Mouse (Mus musculus): ENCODE results near the gene Asphd2. TPM values are rescaled to one million over a fixed set of nuclear protein-coding genes. Genes with fewer than 3 reads are reported as not detected.

The Asphd2 gene
- polyA plus RNA-seq, 1 experiment from 2014 or later = 2.1 TPM

- no peaks in the 10 kb centered on the region for H3K9me3 ChIP-seq (replicated peaks)
- 13% methylated on average over 19 of the region's 19 CpGs for WGBS
- no peak overlapping the region for H3K27ac ChIP-seq
- H3K4me2 ChIP-seq = no peak overlapping the region
- no peak for ATAC-seq (replicated peaks; ENCODE audit: insufficient number of reproducible peaks, insufficient read depth, low FRiP score, low read depth)
- no peak overlapping the region for H3K4me3 ChIP-seq
- peaks cover 48% of the 10 kb centered on the region for H3K27me3 ChIP-seq
- H3K9ac ChIP-seq = no peak overlapping the region
- no peaks in the 10 kb centered on the region for H3K36me3 ChIP-seq
- peaks cover 9% of the 10 kb centered on the region for H3K4me1 ChIP-seq (replicated peaks)
Observed at GRCm38 (mm10) chr5:112411514-112412335, 17.1 kb upstream of the Asphd2 start.

- H3K4me1 ChIP-seq (replicated peaks) = peaks cover 11% of the 10 kb centered on the region
- no peak overlapping the region for H3K4me2 ChIP-seq
- H3K36me3 ChIP-seq = no peaks in the 10 kb centered on the region
- H3K27ac ChIP-seq = no peak overlapping the region
- H3K9ac ChIP-seq = no peak overlapping the region
- 35% methylated on average over 11 of the region's 11 CpGs for WGBS
- ATAC-seq (replicated peaks; ENCODE audit: insufficient number of reproducible peaks, insufficient read depth, low FRiP score, low read depth) = no peak
- H3K4me3 ChIP-seq = no peak overlapping the region
- peaks cover 43% of the 10 kb centered on the region for H3K27me3 ChIP-seq
- H3K9me3 ChIP-seq (replicated peaks) = no peaks in the 10 kb centered on the region
Observed at GRCm38 (mm10) chr5:112411072-112411471, 16.4 kb upstream of the Asphd2 start.

- ATAC-seq (replicated peaks; ENCODE audit: insufficient number of reproducible peaks, insufficient read depth, low FRiP score, low read depth) = no peak
- no peaks in the 10 kb centered on the region for H3K36me3 ChIP-seq
Observed at GRCm38 (mm10) chr5:112409274-112409673, 14.6 kb upstream of the Asphd2 start.

GRCm38 (mm10) chr5:112406017-112406416 lies 11.4 kb upstream of the Asphd2 start:
- peaks cover 5% of the 10 kb centered on the region for H3K4me1 ChIP-seq (replicated peaks)
- no peak overlapping the region for H3K4me2 ChIP-seq
- no peaks in the 10 kb centered on the region for H3K9me3 ChIP-seq (replicated peaks)
- H3K27ac ChIP-seq = no peak overlapping the region
- H3K9ac ChIP-seq = no peak overlapping the region
- no peaks in the 10 kb centered on the region for H3K36me3 ChIP-seq
- ATAC-seq (replicated peaks; ENCODE audit: insufficient number of reproducible peaks, insufficient read depth, low FRiP score, low read depth) = no peak
- no peak overlapping the region for H3K4me3 ChIP-seq
- peaks cover 27% of the 10 kb centered on the region for H3K27me3 ChIP-seq
- 11% methylated on average over 3 of the region's 3 CpGs for WGBS

More at GRCm38 (mm10) chr5:112409274-112409673, 14.6 kb upstream of the Asphd2 start:
- H3K27ac ChIP-seq = no peak overlapping the region
- no peak overlapping the region for H3K4me2 ChIP-seq
- no peak overlapping the region for H3K9ac ChIP-seq
- H3K9me3 ChIP-seq (replicated peaks) = no peaks in the 10 kb centered on the region
- H3K27me3 ChIP-seq = peaks cover 46% of the 10 kb centered on the region
- peaks cover 14% of the 10 kb centered on the region for H3K4me1 ChIP-seq (replicated peaks)
- 46% methylated on average over 5 of the region's 5 CpGs for WGBS
- no peak overlapping the region for H3K4me3 ChIP-seq

GRCm38 (mm10) chr5:112402437-112402836 lies 7.8 kb upstream of the Asphd2 start:
- Histone ChIP-seq H3K4me3 (no peak overlapping the region), H3K27me3 (peaks cover 15% of the 10 kb centered on the region; the same call in 1 of the 2 replicates), H3K27ac (no peak overlapping the region), H3K9me3 (replicated peaks) (no peaks in the 10 kb centered on the region), H3K36me3 (no peaks in the 10 kb centered on the region), H3K4me2 (no peak overlapping the region), H3K4me1 (replicated peaks) (peaks cover 5% of the 10 kb centered on the region), H3K9ac (no peak overlapping the region)
- 55% methylated on average over 3 of the region's 3 CpGs for WGBS
- no peak for ATAC-seq (replicated peaks; ENCODE audit: insufficient number of reproducible peaks, insufficient read depth, low FRiP score, low read depth)

- Histone ChIP-seq H3K9me3 (replicated peaks) (no peaks in the 10 kb centered on the region), H3K27ac (no peak overlapping the region), H3K27me3 (peaks cover 38% of the 10 kb centered on the region), H3K36me3 (no peaks in the 10 kb centered on the region), H3K4me1 (replicated peaks) (peaks cover 6% of the 10 kb centered on the region), H3K9ac (no peak overlapping the region), H3K4me3 (no peak overlapping the region), H3K4me2 (no peak overlapping the region)
- WGBS = 57% methylated on average over 10 of the region's 10 CpGs
- no peak for ATAC-seq (replicated peaks; ENCODE audit: insufficient number of reproducible peaks, insufficient read depth, low FRiP score, low read depth)
Observed at GRCm38 (mm10) chr5:112399284-112399683, 4.6 kb upstream of the Asphd2 start.

- Histone ChIP-seq H3K4me1 (replicated peaks) (peaks cover 8% of the 10 kb centered on the region), H3K27ac (no peak overlapping the region), H3K9me3 (replicated peaks) (no peaks in the 10 kb centered on the region), H3K36me3 (no peaks in the 10 kb centered on the region), H3K4me3 (no peak overlapping the region), H3K27me3 (peaks cover 70% of the 10 kb centered on the region), H3K4me2 (no peak overlapping the region), H3K9ac (no peak overlapping the region)
- WGBS = 70% methylated on average over 18 of the region's 18 CpGs
- ATAC-seq (replicated peaks; ENCODE audit: insufficient number of reproducible peaks, insufficient read depth, low FRiP score, low read depth) = no peak
Observed at GRCm38 (mm10) chr5:112396066-112396465, 1.4 kb upstream of the Asphd2 start.

GRCm38 (mm10) chr5:112394415-112394763 lies 277 bp downstream of the Asphd2 start:
- Histone ChIP-seq H3K4me2 (peak overlapping the region; percentile 90), H3K4me1 (replicated peaks) (peaks cover 8% of the 10 kb centered on the region), H3K36me3 (no peaks in the 10 kb centered on the region), H3K4me3 (peak overlapping the region; percentile 60), H3K27ac (no peak overlapping the region), H3K9ac (peak overlapping the region; percentile 54), H3K9me3 (replicated peaks) (no peaks in the 10 kb centered on the region), H3K27me3 (peaks cover 78% of the 10 kb centered on the region)
- 0 out of 2 replicates have a peak, but pooled peaks have one; percentile 12 for ATAC-seq (replicated peaks; ENCODE audit: insufficient number of reproducible peaks, insufficient read depth, low FRiP score, low read depth)
- 1% methylated on average over 28 of the region's 28 CpGs for WGBS

GRCm38 (mm10) chr5:112393741-112394414 lies 788 bp downstream of the Asphd2 start:
- WGBS = 10% methylated on average over 18 of the region's 18 CpGs
- Histone ChIP-seq H3K9ac (no peak overlapping the region), H3K9me3 (replicated peaks) (no peaks in the 10 kb centered on the region), H3K4me1 (replicated peaks) (peaks cover 8% of the 10 kb centered on the region), H3K36me3 (no peaks in the 10 kb centered on the region), H3K4me3 (peak overlapping the region; percentile 60), H3K4me2 (peak overlapping the region; percentile 90), H3K27me3 (peaks cover 84% of the 10 kb centered on the region), H3K27ac (no peak overlapping the region)
- ATAC-seq (replicated peaks; ENCODE audit: insufficient number of reproducible peaks, insufficient read depth, low FRiP score, low read depth) = no peak

GRCm38 (mm10) chr5:112391676-112392323 lies 2.9 kb downstream of the Asphd2 start:
- peaks cover 8% of the 10 kb centered on the region for H3K4me1 ChIP-seq (replicated peaks)
- H3K27me3 ChIP-seq = peaks cover 78% of the 10 kb centered on the region
- no peak overlapping the region for H3K4me3 ChIP-seq
- H3K36me3 ChIP-seq = no peaks in the 10 kb centered on the region
- no peak overlapping the region for H3K27ac ChIP-seq
- no peaks in the 10 kb centered on the region for H3K9me3 ChIP-seq (replicated peaks)
- ATAC-seq (replicated peaks; ENCODE audit: insufficient number of reproducible peaks, insufficient read depth, low FRiP score, low read depth) = no peak
- WGBS = 51% methylated on average over 27 of the region's 27 CpGs
- no peak overlapping the region for H3K9ac ChIP-seq
- H3K4me2 ChIP-seq = no peak overlapping the region

- Histone ChIP-seq H3K4me3 (no peak overlapping the region), H3K9ac (no peak overlapping the region), H3K27me3 (peaks cover 71% of the 10 kb centered on the region), H3K9me3 (replicated peaks) (no peaks in the 10 kb centered on the region), H3K36me3 (no peaks in the 10 kb centered on the region), H3K27ac (no peak overlapping the region), H3K4me1 (replicated peaks) (peaks cover 8% of the 10 kb centered on the region), H3K4me2 (no peak overlapping the region)
- no peak for ATAC-seq (replicated peaks; ENCODE audit: insufficient number of reproducible peaks, insufficient read depth, low FRiP score, low read depth)
- WGBS = 46% methylated on average over 16 of the region's 16 CpGs
Observed at GRCm38 (mm10) chr5:112391002-112391401, 3.7 kb downstream of the Asphd2 start.

Data from heart, embryonic 15.5 days (tissue).